In genomic region chr11:74837694-74838431, GRCm38 (mm10) we compare ENCODE assay signal across 8 mouse cellular contexts. TPM values are rescaled to one million over a fixed set of nuclear protein-coding genes. Genes with fewer than 3 reads are reported as not detected.
DNase-seq lines count a peak whose midpoint lies in the region; ATAC-seq lines count a peak whose summit lies in the region.

No protein-coding gene starts in this region.

- peaks cover 14% of the 10 kb centered on the region for H3K4me1 ChIP-seq in hindbrain, embryonic 11.5 days (replicated peaks; ENCODE audit: control insufficient read depth, insufficient read depth, low read length)

- WGBS in hindbrain, embryonic 11.5 days: under 1% methylated on average over 54 of the region's 54 CpGs

- no peaks in the 10 kb centered on the region for H3K27me3 ChIP-seq in hindbrain, embryonic 11.5 days (ENCODE audit: control insufficient read depth, insufficient read depth, low read length)

- peak overlapping the region; percentile 89 for H3K27ac ChIP-seq in hindbrain, embryonic 11.5 days (ENCODE audit: low read depth, low read length)

- H3K9ac ChIP-seq in hindbrain, embryonic 11.5 days (ENCODE audit: low read depth, low read length): peak overlapping the region; percentile 54

- H3K36me3 ChIP-seq in hindbrain, embryonic 11.5 days (ENCODE audit: control insufficient read depth, insufficient read depth, low read length): no peaks in the 10 kb centered on the region

- ATAC-seq in hindbrain, embryonic 11.5 days (ENCODE audit: low FRiP score): peak; percentile 84

- no peaks in the 10 kb centered on the region for H3K9me3 ChIP-seq in hindbrain, embryonic 11.5 days (ENCODE audit: control insufficient read depth, low read length)

- H3K4me2 ChIP-seq in hindbrain, embryonic 11.5 days (replicated peaks; ENCODE audit: low read depth, low read length): peak overlapping the region; percentile 79

- peak overlapping the region; percentile 54 for H3K4me3 ChIP-seq in hindbrain, embryonic 11.5 days (ENCODE audit: low read depth, low read length)

- DNase-seq in NIH3T3 (ENCODE audit: low read depth): peak; percentile 94
- peak; percentile 91 to 93 for DNase-seq in cerebellum, postnatal 10 days
- peak; percentile 91 for DNase-seq in frontal cortex, postnatal 10 days (ENCODE audit: low spot score in 2 of 2)
- peak; percentile 84 for DNase-seq in hindbrain, embryonic 11.5 days (ENCODE audit: low spot score)
- DNase-seq in layer of hippocampus, postnatal 14 days (ENCODE audit: low spot score in 2 of 2): peak; percentile 88 to 91
- peak; percentile 97 for DNase-seq in lung, postnatal 10 days
- DNase-seq in ovary, postnatal 14 days (ENCODE audit: low spot score): peak; percentile 87
- DNase-seq in thymus, postnatal 10 days (ENCODE audit: low spot score in 2 of 2): peak; percentile 94 to 95

RNA-seq across cellular contexts. Expression of gene Mnt, which starts 7.1 kb away (rescaled TPM):
- polyA plus RNA-seq in hindbrain, embryonic 11.5 days (2014; fragmentation: Nextera tagmentation; extraction: Ambion mirVana): 4.8 and 5.0 TPM in 2 replicates
- total RNA-seq in layer of hippocampus, postnatal 14 days (2021): 10 to 100 TPM; 28.4 to 29.6 TPM

RNA-seq across cellular contexts. Expression of gene Sgsm2, which starts 59.0 kb away (rescaled TPM):
- polyA plus RNA-seq in hindbrain, embryonic 11.5 days (2014; fragmentation: Nextera tagmentation; extraction: Ambion mirVana): 6.3 and 6.8 TPM in 2 replicates
- 10 to 100 TPM; 69.6 to 73.0 TPM for total RNA-seq in layer of hippocampus, postnatal 14 days (2021)

Comparison
In these comparisons a context has a peak if more than half of its experiments do, and no peak if none do; other contexts are left out.
1. Peak in every context shown above with its lines: DNase-seq, ATAC-seq, H3K4me3 ChIP-seq and H3K27ac ChIP-seq.